Mouse (Mus musculus): Measurements from ENCODE around the gene Phf20. TPM values are rescaled to one million over a fixed set of nuclear protein-coding genes. Genes with fewer than 3 reads are reported as not detected.

Phf20 gene
- 29.2 and 30.5 TPM in 2 replicates for polyA plus RNA-seq (2012; rRNA removed)

- H3K4me1 ChIP-seq (ENCODE audit: control insufficient read depth, insufficient read depth, low read length) = peaks cover 3% of the 10 kb centered on the region; the same call in 1 of the 2 replicates
- H3K27ac ChIP-seq (ENCODE audit: insufficient read depth, low read length) = peak within 1 kb of the TSS; percentile 98
- peak within 1 kb of the TSS; percentile 63 for H3K4me3 ChIP-seq (ENCODE audit: insufficient read depth, low read length)
- TF ChIP-seq CTCF (IDR thresholded peaks at IDR 0.05; ENCODE audit: extremely low read depth, insufficient read depth, low read length) = no peak
- peak; percentile 84 for TF ChIP-seq POLR2A (IDR thresholded peaks at IDR 0.05; ENCODE audit: extremely low read depth, insufficient read depth, low read length)
Observed at GRCm38 (mm10) chr2:156196302-156197128, at the start of gene Phf20. Gene Phf20, plus strand, starts transcription at chr2:156196466.

GRCm38 (mm10) chr2:156147316-156147915 is 48.9 kb upstream of the Phf20 start:
- Histone ChIP-seq H3K4me3 (ENCODE audit: insufficient read depth, low read length) (no peak overlapping the region), H3K4me1 (ENCODE audit: control insufficient read depth, insufficient read depth, low read length) (no peaks in the 10 kb centered on the region), H3K27ac (ENCODE audit: insufficient read depth, low read length) (no peak overlapping the region)
- TF ChIP-seq POLR2A (IDR thresholded peaks at IDR 0.05; ENCODE audit: extremely low read depth, insufficient read depth, low read length) = no peak
- no peak for TF ChIP-seq CTCF (IDR thresholded peaks at IDR 0.05; ENCODE audit: extremely low read depth, insufficient read depth, low read length)

- no peak overlapping the region for H3K27ac ChIP-seq (ENCODE audit: insufficient read depth, low read length)
- TF ChIP-seq POLR2A (IDR thresholded peaks at IDR 0.05; ENCODE audit: extremely low read depth, insufficient read depth, low read length) (no peak), CTCF (IDR thresholded peaks at IDR 0.05; ENCODE audit: extremely low read depth, insufficient read depth, low read length) (0 out of 2 replicates have a peak, but pooled peaks have one; percentile 17)
- no peak overlapping the region for H3K4me3 ChIP-seq (ENCODE audit: insufficient read depth, low read length)
- H3K4me1 ChIP-seq (ENCODE audit: control insufficient read depth, insufficient read depth, low read length) = no peaks in the 10 kb centered on the region; the same call in 1 of the 2 replicates
Observed at GRCm38 (mm10) chr2:156151538-156151937, 44.7 kb upstream of the Phf20 start.

GRCm38 (mm10) chr2:156165478-156165877 is 30.8 kb upstream of the Phf20 start:
- Histone ChIP-seq H3K4me1 (ENCODE audit: control insufficient read depth, insufficient read depth, low read length) (no peaks in the 10 kb centered on the region), H3K4me3 (ENCODE audit: insufficient read depth, low read length) (no peak overlapping the region), H3K27ac (ENCODE audit: insufficient read depth, low read length) (no peak overlapping the region)
- no peak for TF ChIP-seq CTCF (IDR thresholded peaks at IDR 0.05; ENCODE audit: extremely low read depth, insufficient read depth, low read length)
- TF ChIP-seq POLR2A (IDR thresholded peaks at IDR 0.05; ENCODE audit: extremely low read depth, insufficient read depth, low read length) = no peak

- Histone ChIP-seq H3K4me1 (ENCODE audit: control insufficient read depth, insufficient read depth, low read length) (no peaks in the 10 kb centered on the region), H3K4me3 (ENCODE audit: insufficient read depth, low read length) (no peak overlapping the region), H3K27ac (ENCODE audit: insufficient read depth, low read length) (no peak overlapping the region)
- no peak for TF ChIP-seq POLR2A (IDR thresholded peaks at IDR 0.05; ENCODE audit: extremely low read depth, insufficient read depth, low read length)
- no peak for TF ChIP-seq CTCF (IDR thresholded peaks at IDR 0.05; ENCODE audit: extremely low read depth, insufficient read depth, low read length)
Observed at GRCm38 (mm10) chr2:156166557-156166956, 29.7 kb upstream of the Phf20 start.

- Histone ChIP-seq H3K4me1 (ENCODE audit: control insufficient read depth, insufficient read depth, low read length) (peaks cover 3% of the 10 kb centered on the region; the same call in 1 of the 2 replicates), H3K27ac (ENCODE audit: insufficient read depth, low read length) (no peak overlapping the region), H3K4me3 (ENCODE audit: insufficient read depth, low read length) (no peak overlapping the region; the same call in 1 of the 2 replicates)
- TF ChIP-seq CTCF (IDR thresholded peaks at IDR 0.05; ENCODE audit: extremely low read depth, insufficient read depth, low read length) (no peak), POLR2A (IDR thresholded peaks at IDR 0.05; ENCODE audit: extremely low read depth, insufficient read depth, low read length) (no peak)
Observed at GRCm38 (mm10) chr2:156177079-156177478, 19.2 kb upstream of the Phf20 start.

GRCm38 (mm10) chr2:156177651-156178050 is 18.6 kb upstream of the Phf20 start:
- Histone ChIP-seq H3K4me1 (ENCODE audit: control insufficient read depth, insufficient read depth, low read length) (peaks cover 3% of the 10 kb centered on the region; the same call in 1 of the 2 replicates), H3K27ac (ENCODE audit: insufficient read depth, low read length) (no peak overlapping the region), H3K4me3 (ENCODE audit: insufficient read depth, low read length) (peak overlapping the region; percentile 23)
- no peak for TF ChIP-seq CTCF (IDR thresholded peaks at IDR 0.05; ENCODE audit: extremely low read depth, insufficient read depth, low read length)
- TF ChIP-seq POLR2A (IDR thresholded peaks at IDR 0.05; ENCODE audit: extremely low read depth, insufficient read depth, low read length) = no peak

GRCm38 (mm10) chr2:156179046-156179795 is 17.0 kb upstream of the Phf20 start:
- Histone ChIP-seq H3K27ac (ENCODE audit: insufficient read depth, low read length) (peak overlapping the region; percentile 95), H3K4me1 (ENCODE audit: control insufficient read depth, insufficient read depth, low read length) (peaks cover 3% of the 10 kb centered on the region; the same call in 1 of the 2 replicates), H3K4me3 (ENCODE audit: insufficient read depth, low read length) (peak overlapping the region; percentile 69)
- TF ChIP-seq CTCF (IDR thresholded peaks at IDR 0.05; ENCODE audit: extremely low read depth, insufficient read depth, low read length) (no peak), POLR2A (IDR thresholded peaks at IDR 0.05; ENCODE audit: extremely low read depth, insufficient read depth, low read length) (peak; percentile 14; the same call in 1 of the 2 replicates)

GRCm38 (mm10) chr2:156179796-156180093 is 16.5 kb upstream of the Phf20 start:
- TF ChIP-seq CTCF (IDR thresholded peaks at IDR 0.05; ENCODE audit: extremely low read depth, insufficient read depth, low read length) (no peak), POLR2A (IDR thresholded peaks at IDR 0.05; ENCODE audit: extremely low read depth, insufficient read depth, low read length) (no peak)
- peaks cover 3% of the 10 kb centered on the region; the same call in 1 of the 2 replicates for H3K4me1 ChIP-seq (ENCODE audit: control insufficient read depth, insufficient read depth, low read length)

More at GRCm38 (mm10) chr2:156179796-156180093, 16.5 kb upstream of the Phf20 start:
- Histone ChIP-seq H3K4me3 (ENCODE audit: insufficient read depth, low read length) (peak overlapping the region; percentile 69), H3K27ac (ENCODE audit: insufficient read depth, low read length) (peak overlapping the region; percentile 95)
